Mouse (Mus musculus): Measurements from ENCODE around the gene Sars. TPM values are rescaled to one million over a fixed set of nuclear protein-coding genes. Genes with fewer than 3 reads are reported as not detected.

Sars gene
- polyA plus RNA-seq, 1 experiment from 2014 or later: 153 TPM

DNA sequence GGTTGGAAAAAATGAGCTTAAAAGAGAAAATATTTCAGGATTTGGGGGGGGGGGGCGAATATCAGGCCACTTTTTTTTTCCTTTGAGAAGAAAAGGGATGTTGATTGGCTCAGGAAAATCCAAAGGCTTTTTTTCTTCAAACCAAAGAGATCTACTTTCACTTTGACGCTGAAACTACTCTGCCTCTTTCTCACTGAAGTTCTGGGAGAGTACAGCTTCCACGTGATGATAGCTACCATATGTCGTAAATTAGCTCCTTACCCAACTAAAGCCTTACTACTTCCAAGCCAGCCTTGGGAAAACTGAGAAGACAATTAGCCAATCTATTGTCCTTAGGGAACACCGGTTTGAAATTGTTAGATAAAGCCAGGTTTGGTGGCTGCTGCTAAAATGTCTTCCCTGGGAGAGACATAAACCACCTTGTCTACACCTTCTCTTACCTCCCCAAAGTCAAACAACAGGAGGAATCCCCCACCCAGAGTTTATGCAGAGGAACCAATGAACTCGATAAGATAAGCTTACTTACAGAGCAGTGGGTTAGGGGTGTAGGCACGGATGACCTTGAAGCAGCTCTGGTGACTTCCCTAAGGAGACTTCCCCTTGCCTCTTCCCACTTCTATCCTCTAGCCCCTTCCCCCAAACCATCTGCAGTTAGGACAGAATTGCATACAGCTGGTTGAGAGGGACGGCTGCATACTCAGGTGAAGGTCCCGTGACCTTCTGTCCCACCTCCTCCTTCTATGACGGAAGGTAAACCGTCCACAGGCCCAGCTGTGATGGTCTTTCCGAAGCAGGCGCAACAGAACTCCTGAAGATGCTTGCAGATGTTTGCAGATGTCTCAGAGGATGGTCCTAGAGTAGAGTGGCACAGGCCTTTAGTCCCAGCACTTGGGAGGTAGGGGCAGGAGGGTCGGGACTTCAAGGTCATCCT lies 62.8 kb downstream of the Sars start:
- peaks cover 4% of the 10 kb centered on the region for H3K4me1 ChIP-seq (ENCODE audit: control insufficient read depth, insufficient read depth, low read length)
- peak overlapping the region; percentile 0; the same call in 1 of the 2 replicates for H3K4me2 ChIP-seq (ENCODE audit: low read depth, low read length)
- H3K27ac ChIP-seq (replicated peaks; ENCODE audit: low read depth, low read length): peak overlapping the region; percentile 70
- H3K9me3 ChIP-seq (replicated peaks; ENCODE audit: control insufficient read depth, low read length): no peaks in the 10 kb centered on the region
- 0 out of 2 replicates have a peak, but pooled peaks have one; percentile 8 for ATAC-seq (replicated peaks; ENCODE audit: insufficient number of reproducible peaks, low FRiP score, low TSS enrichment, low read depth)
- no peaks in the 10 kb centered on the region; the same call in 1 of the 2 replicates for H3K36me3 ChIP-seq (replicated peaks; ENCODE audit: control insufficient read depth, insufficient read depth, low read depth, low read length)
- DNase-seq (ENCODE audit: low spot score): peak; percentile 76
- WGBS: 38% methylated on average over 14 of the region's 14 CpGs
- H3K9ac ChIP-seq (replicated peaks; ENCODE audit: low read length): peak overlapping the region; percentile 11; the same call in 1 of the 2 replicates
- no peak overlapping the region for H3K4me3 ChIP-seq (ENCODE audit: low read depth, low read length)
- H3K27me3 ChIP-seq (ENCODE audit: control insufficient read depth, insufficient read depth, low read length): no peaks in the 10 kb centered on the region

GRCm38 (mm10) chr3:108380695-108381094 lies 64.3 kb downstream of the Sars start:
- ATAC-seq (replicated peaks; ENCODE audit: insufficient number of reproducible peaks, low FRiP score, low TSS enrichment, low read depth) (no peak), DNase-seq (ENCODE audit: low spot score) (peak; percentile 21)
- 78% methylated on average over 6 of the region's 6 CpGs for WGBS
- no peaks in the 10 kb centered on the region for H3K27me3 ChIP-seq (ENCODE audit: control insufficient read depth, insufficient read depth, low read length)
- H3K9me3 ChIP-seq (replicated peaks; ENCODE audit: control insufficient read depth, low read length): no peaks in the 10 kb centered on the region
- H3K4me2 ChIP-seq (ENCODE audit: low read depth, low read length): no peak overlapping the region
- H3K9ac ChIP-seq (replicated peaks; ENCODE audit: low read length): no peak overlapping the region
- H3K4me1 ChIP-seq (ENCODE audit: control insufficient read depth, insufficient read depth, low read length): peaks cover 4% of the 10 kb centered on the region
- H3K27ac ChIP-seq (replicated peaks; ENCODE audit: low read depth, low read length): no peak overlapping the region
- no peaks in the 10 kb centered on the region; the same call in 1 of the 2 replicates for H3K36me3 ChIP-seq (replicated peaks; ENCODE audit: control insufficient read depth, insufficient read depth, low read depth, low read length)
- no peak overlapping the region for H3K4me3 ChIP-seq (ENCODE audit: low read depth, low read length)

DNA sequence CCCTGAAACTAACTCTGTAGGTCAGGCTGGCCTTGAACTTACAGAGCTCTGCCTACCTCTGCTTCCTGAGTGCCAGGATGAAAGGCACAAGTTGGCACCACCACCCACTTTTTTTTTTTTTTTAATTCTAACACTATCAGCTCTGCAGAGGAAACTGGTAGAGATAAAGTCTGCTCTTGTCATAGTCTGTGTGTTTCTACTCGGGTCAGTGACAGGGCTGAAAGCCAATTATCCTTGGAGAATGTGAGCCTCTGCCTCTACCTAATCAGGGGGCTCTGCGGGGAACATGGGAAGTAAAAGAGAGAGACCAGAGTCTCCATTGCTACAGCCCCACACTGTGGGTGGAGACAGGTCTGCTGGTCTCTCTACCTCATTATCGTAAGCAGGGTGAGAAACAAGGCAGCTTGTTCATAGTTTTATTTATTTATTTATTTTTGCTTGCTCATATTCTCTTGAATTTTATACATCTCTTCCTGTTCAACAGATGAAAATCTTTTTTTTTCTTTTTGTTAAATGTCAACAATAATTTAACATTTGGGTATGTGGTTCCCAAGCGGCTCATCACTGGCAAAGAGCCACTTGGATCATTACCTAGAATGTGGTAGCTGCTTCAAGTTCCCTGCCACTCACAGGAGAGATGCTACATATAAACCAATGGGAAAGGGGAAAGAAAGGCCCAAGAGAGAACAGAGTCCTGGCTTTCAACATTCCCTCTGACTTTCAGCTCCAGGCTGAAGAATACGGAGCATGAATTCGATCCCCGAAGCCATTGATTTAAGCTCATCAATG lies 65.9 kb downstream of the Sars start:
- 79% methylated on average over 7 of the region's 7 CpGs for WGBS
- no peak overlapping the region for H3K4me2 ChIP-seq (ENCODE audit: low read depth, low read length)
- no peaks in the 10 kb centered on the region for H3K36me3 ChIP-seq (replicated peaks; ENCODE audit: control insufficient read depth, insufficient read depth, low read depth, low read length)
- DNase-seq (ENCODE audit: low spot score) (no peak), ATAC-seq (replicated peaks; ENCODE audit: insufficient number of reproducible peaks, low FRiP score, low TSS enrichment, low read depth) (no peak)
- H3K9me3 ChIP-seq (replicated peaks; ENCODE audit: control insufficient read depth, low read length): no peaks in the 10 kb centered on the region
- no peaks in the 10 kb centered on the region for H3K27me3 ChIP-seq (ENCODE audit: control insufficient read depth, insufficient read depth, low read length)
- no peak overlapping the region for H3K27ac ChIP-seq (replicated peaks; ENCODE audit: low read depth, low read length)
- no peak overlapping the region for H3K4me3 ChIP-seq (ENCODE audit: low read depth, low read length)
- no peaks in the 10 kb centered on the region for H3K4me1 ChIP-seq (ENCODE audit: control insufficient read depth, insufficient read depth, low read length)
- H3K9ac ChIP-seq (replicated peaks; ENCODE audit: low read length): no peak overlapping the region

Other genes with a start within 250 kb of the Sars start
- 1.4 and 1.6 TPM in 2 replicates for gene Cyb561d1, start 244.0 kb downstream of the Sars start, polyA plus RNA-seq (2014; fragmentation: Nextera tagmentation; extraction: Ambion mirVana)
- gene Atxn7l2, start 234.3 kb downstream of the Sars start, polyA plus RNA-seq (2014; fragmentation: Nextera tagmentation; extraction: Ambion mirVana): 17.6 and 19.0 TPM in 2 replicates
- gene Sypl2, start 218.6 kb downstream of the Sars start, polyA plus RNA-seq (2014; fragmentation: Nextera tagmentation; extraction: Ambion mirVana): 0.95 and 1.1 TPM in 2 replicates
- gene Psma5, start 188.3 kb downstream of the Sars start, polyA plus RNA-seq (2014; fragmentation: Nextera tagmentation; extraction: Ambion mirVana): 333 and 344 TPM in 2 replicates
- gene Sort1, start 161.1 kb downstream of the Sars start, polyA plus RNA-seq (2014; fragmentation: Nextera tagmentation; extraction: Ambion mirVana): 13.8 and 16.0 TPM in 2 replicates
- 0.32 TPM in 1 of 2 replicates, not detected in the other for gene Mybphl, start 80.3 kb downstream of the Sars start, polyA plus RNA-seq (2014; fragmentation: Nextera tagmentation; extraction: Ambion mirVana)
- gene Psrc1, start 61.4 kb downstream of the Sars start, polyA plus RNA-seq (2014; fragmentation: Nextera tagmentation; extraction: Ambion mirVana): 71.5 and 81.7 TPM in 2 replicates
- gene Celsr2, start 29.7 kb downstream of the Sars start, polyA plus RNA-seq (2014; fragmentation: Nextera tagmentation; extraction: Ambion mirVana): 12.4 and 13.5 TPM in 2 replicates
- not detected in 2 replicates for gene 1700013F07Rik, start 88.9 kb upstream of the Sars start, polyA plus RNA-seq (2014; fragmentation: Nextera tagmentation; extraction: Ambion mirVana)
- gene 5330417C22Rik, start 91.3 kb upstream of the Sars start, polyA plus RNA-seq (2014; fragmentation: Nextera tagmentation; extraction: Ambion mirVana): 0.48 and 1.5 TPM in 2 replicates
- 48.2 and 49.6 TPM in 2 replicates for gene Tmem167b, start 117.3 kb upstream of the Sars start, polyA plus RNA-seq (2014; fragmentation: Nextera tagmentation; extraction: Ambion mirVana)
- gene Taf13, start 126.5 kb upstream of the Sars start, polyA plus RNA-seq (2014; fragmentation: Nextera tagmentation; extraction: Ambion mirVana): 64.1 and 70.3 TPM in 2 replicates
- gene Wdr47, start 146.1 kb upstream of the Sars start, polyA plus RNA-seq (2014; fragmentation: Nextera tagmentation; extraction: Ambion mirVana): 16.9 and 17.2 TPM in 2 replicates
- 73.2 and 79.8 TPM in 2 replicates for gene Clcc1, start 208.7 kb upstream of the Sars start, polyA plus RNA-seq (2014; fragmentation: Nextera tagmentation; extraction: Ambion mirVana)

All from embryonic facial prominence, embryonic 11.5 days (tissue).